Comparison of ENCODE assay signal across 10 mouse cellular contexts in the genomic region with DNA sequence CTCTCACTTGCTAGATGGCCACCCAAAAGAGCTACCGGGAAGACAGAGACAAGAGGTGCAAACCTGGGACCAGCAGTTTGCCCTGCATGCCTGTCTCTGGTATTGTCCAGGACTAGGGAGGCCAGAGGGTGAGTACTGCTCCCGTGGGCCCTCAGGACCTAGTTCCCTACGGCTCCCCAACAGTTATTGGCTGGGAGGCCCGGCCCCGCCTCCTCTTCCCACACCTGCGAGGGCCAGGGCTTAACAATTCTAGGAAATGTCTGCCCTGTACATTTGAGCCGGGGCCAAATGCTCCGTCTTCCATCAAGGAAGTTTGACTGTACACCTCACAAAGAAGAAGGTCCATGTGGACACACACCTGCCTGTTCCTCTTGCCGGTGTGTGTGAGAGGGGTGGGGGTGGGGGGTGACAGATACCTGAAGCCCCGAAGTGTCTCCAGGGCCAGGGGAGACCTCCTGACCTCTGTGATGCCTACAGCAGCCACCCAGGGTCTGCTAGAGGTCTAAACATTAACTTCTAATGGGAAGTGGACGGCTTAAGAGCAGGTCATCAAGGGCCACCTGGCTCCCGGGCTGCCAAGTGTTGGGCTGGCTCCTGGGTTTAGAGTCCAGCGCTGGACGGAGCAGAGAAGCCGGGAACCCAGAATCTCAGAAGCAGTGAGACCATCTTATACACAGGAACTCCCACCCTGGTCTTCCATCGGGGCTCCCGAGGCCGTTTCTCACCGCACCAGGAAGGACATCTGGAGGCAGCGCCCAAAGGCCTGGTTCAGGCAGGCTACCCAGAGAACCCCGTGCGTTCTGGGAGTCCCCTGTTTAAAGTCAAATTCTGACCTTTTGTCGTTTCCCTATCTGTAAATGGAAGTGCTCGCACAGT.
DNase-seq lines count a peak whose midpoint lies in the region; ATAC-seq and TF ChIP-seq lines count a peak whose summit lies in the region.
"Had no signal": no experiment of that assay in that cellular context is flagged by ENCODE, and none has a peak within 500 bp of the region (broad histone marks: within the 10 kb centered on the region; RNA-seq: fewer than 3 reads in every experiment).

No protein-coding gene starts in this region.

- TF ChIP-seq POLR2A in limb, embryonic 14.5 days (IDR thresholded peaks at IDR 0.05; ENCODE audit: borderline replicate concordance, extremely low read depth, insufficient read depth, insufficient read length): no peak

- peaks cover 17% of the 10 kb centered on the region for H3K4me1 ChIP-seq in hindbrain, embryonic 13.5 days (replicated peaks)
- H3K4me1 ChIP-seq in hindbrain, embryonic 16.5 days (ENCODE audit: control insufficient read depth, insufficient read depth, low read depth, low read length): peaks cover 4% of the 10 kb centered on the region
- peaks cover 39% of the 10 kb centered on the region for H3K4me1 ChIP-seq in limb, embryonic 14.5 days (ENCODE audit: control insufficient read depth, insufficient read depth, low read length)

- no peak overlapping the region for H3K27ac ChIP-seq in hindbrain, embryonic 13.5 days
- no peak overlapping the region for H3K27ac ChIP-seq in hindbrain, embryonic 16.5 days (ENCODE audit: low read depth, low read length)
- no peak overlapping the region for H3K27ac ChIP-seq in limb, embryonic 14.5 days (replicated peaks; ENCODE audit: low read depth, low read length)
- H3K27ac ChIP-seq in left cerebral cortex, adult 2 months: no peak overlapping the region
- H3K27ac ChIP-seq: neural tube, embryonic 15.5 days had no signal

- H3K27me3 ChIP-seq in hindbrain, embryonic 13.5 days: peaks cover 20% of the 10 kb centered on the region
- no peaks in the 10 kb centered on the region; the same call in 1 of the 2 replicates for H3K27me3 ChIP-seq in hindbrain, embryonic 16.5 days (replicated peaks; ENCODE audit: control insufficient read depth, insufficient read depth, low read length)
- no peaks in the 10 kb centered on the region for H3K27me3 ChIP-seq in limb, embryonic 14.5 days (ENCODE audit: control insufficient read depth, insufficient read depth, low read length)
- H3K27me3 ChIP-seq: neural tube, embryonic 15.5 days had no signal

- ATAC-seq in hindbrain, embryonic 13.5 days (ENCODE audit: low FRiP score): no peak
- no peak; the same call in 1 of the 2 replicates for ATAC-seq in hindbrain, embryonic 16.5 days
- peak; percentile 12; the same call in 1 of the 2 replicates for ATAC-seq in limb, embryonic 14.5 days (ENCODE audit: low FRiP score, low read depth)
- ATAC-seq: CD4-positive, CD25-positive, alpha-beta regulatory T cell, adult 4 months had no signal

- intact Hi-C loops in left cerebral cortex, adult 2 months (cut with DNase I): no loop called here

- H3K4me3 ChIP-seq in hindbrain, embryonic 13.5 days: no peak overlapping the region
- no peak overlapping the region for H3K4me3 ChIP-seq in hindbrain, embryonic 16.5 days (ENCODE audit: low read length)
- no peak overlapping the region for H3K4me3 ChIP-seq in limb, embryonic 14.5 days (replicated peaks; ENCODE audit: low read length)
- H3K4me3 ChIP-seq in left cerebral cortex, adult 2 months: no peak overlapping the region
- H3K4me3 ChIP-seq: neural tube, embryonic 15.5 days had no signal

- H3K9me3 ChIP-seq in hindbrain, embryonic 13.5 days: no peaks in the 10 kb centered on the region
- H3K9me3 ChIP-seq in hindbrain, embryonic 16.5 days (ENCODE audit: control insufficient read depth, low read length): no peaks in the 10 kb centered on the region
- H3K9me3 ChIP-seq in limb, embryonic 14.5 days (ENCODE audit: control insufficient read depth, low read length): no peaks in the 10 kb centered on the region
- H3K9me3 ChIP-seq: neural tube, embryonic 15.5 days had no signal

- no peak overlapping the region; the same call in 1 of the 2 replicates for H3K9ac ChIP-seq in hindbrain, embryonic 13.5 days
- no peak overlapping the region for H3K9ac ChIP-seq in hindbrain, embryonic 16.5 days (ENCODE audit: low read depth, low read length)
- no peak overlapping the region for H3K9ac ChIP-seq in limb, embryonic 14.5 days (ENCODE audit: low read depth, low read length, severe bottlenecking)
- H3K9ac ChIP-seq: neural tube, embryonic 15.5 days had no signal

- no peaks in the 10 kb centered on the region for H3K36me3 ChIP-seq in hindbrain, embryonic 13.5 days
- no peaks in the 10 kb centered on the region for H3K36me3 ChIP-seq in hindbrain, embryonic 16.5 days (ENCODE audit: control insufficient read depth, insufficient read depth, low read length)
- H3K36me3 ChIP-seq in limb, embryonic 14.5 days (ENCODE audit: control insufficient read depth, insufficient read depth, low read length): no peaks in the 10 kb centered on the region
- H3K36me3 ChIP-seq: neural tube, embryonic 15.5 days had no signal

- no peak for TF ChIP-seq CTCF in left cerebral cortex, adult 2 months (IDR thresholded peaks at IDR 0.05)

- peak; percentile 58 for DNase-seq in heart, postnatal 4 days
- no peak for DNase-seq in limb, embryonic 14.5 days (ENCODE audit: low spot score)
- DNase-seq in lung, postnatal 4 days: peak; percentile 51 to 78
- DNase-seq in MN1 (ENCODE audit: low spot score): no peak
- no peak for DNase-seq in layer of hippocampus, adult 9-10 months (ENCODE audit: low spot score)
- no peak for DNase-seq in left cerebral cortex, adult 2 months (ENCODE audit: extremely low spot score in 1 of 2, low spot score in 2 of 2)

- H3K4me2 ChIP-seq in hindbrain, embryonic 13.5 days: 0 out of 2 replicates have a peak overlapping the region, but pooled peaks have one; percentile 8
- no peak overlapping the region for H3K4me2 ChIP-seq in hindbrain, embryonic 16.5 days (ENCODE audit: low read length)
- H3K4me2 ChIP-seq in limb, embryonic 14.5 days (replicated peaks; ENCODE audit: low read depth, low read length, severe bottlenecking): peak overlapping the region; percentile 16; the same call in 1 of the 2 replicates
- H3K4me2 ChIP-seq: neural tube, embryonic 15.5 days had no signal

- WGBS in hindbrain, embryonic 13.5 days: 66% methylated on average over 24 of the region's 24 CpGs
- 65% methylated on average over 24 of the region's 24 CpGs for WGBS in hindbrain, embryonic 16.5 days
- WGBS in limb, embryonic 14.5 days: 30% methylated on average over 24 of the region's 24 CpGs

Comparison
In these comparisons a context has a peak if more than half of its experiments do, and no peak if none do; other contexts are left out.
1. DNase-seq: peak in heart, postnatal 4 days (single experiment) and lung, postnatal 4 days (2 of 2); none in limb, embryonic 14.5 days (single experiment), MN1 (single experiment), layer of hippocampus, adult 9-10 months (single experiment) and left cerebral cortex, adult 2 months (0 of 2).